Mouse (Mus musculus): ENCODE data around the gene Hist1h4d. TPM values are rescaled to one million over a fixed set of nuclear protein-coding genes. Genes with fewer than 3 reads are reported as not detected.
"Not testable (repeated sequence)": the region's sequence is repeated elsewhere in the genome, so short reads cannot be mapped to it uniquely, and the experiment has no call there.

The Hist1h4d gene
- total RNA-seq, 2 experiments from 2014 or later, result 128 to 149 TPM

DNA sequence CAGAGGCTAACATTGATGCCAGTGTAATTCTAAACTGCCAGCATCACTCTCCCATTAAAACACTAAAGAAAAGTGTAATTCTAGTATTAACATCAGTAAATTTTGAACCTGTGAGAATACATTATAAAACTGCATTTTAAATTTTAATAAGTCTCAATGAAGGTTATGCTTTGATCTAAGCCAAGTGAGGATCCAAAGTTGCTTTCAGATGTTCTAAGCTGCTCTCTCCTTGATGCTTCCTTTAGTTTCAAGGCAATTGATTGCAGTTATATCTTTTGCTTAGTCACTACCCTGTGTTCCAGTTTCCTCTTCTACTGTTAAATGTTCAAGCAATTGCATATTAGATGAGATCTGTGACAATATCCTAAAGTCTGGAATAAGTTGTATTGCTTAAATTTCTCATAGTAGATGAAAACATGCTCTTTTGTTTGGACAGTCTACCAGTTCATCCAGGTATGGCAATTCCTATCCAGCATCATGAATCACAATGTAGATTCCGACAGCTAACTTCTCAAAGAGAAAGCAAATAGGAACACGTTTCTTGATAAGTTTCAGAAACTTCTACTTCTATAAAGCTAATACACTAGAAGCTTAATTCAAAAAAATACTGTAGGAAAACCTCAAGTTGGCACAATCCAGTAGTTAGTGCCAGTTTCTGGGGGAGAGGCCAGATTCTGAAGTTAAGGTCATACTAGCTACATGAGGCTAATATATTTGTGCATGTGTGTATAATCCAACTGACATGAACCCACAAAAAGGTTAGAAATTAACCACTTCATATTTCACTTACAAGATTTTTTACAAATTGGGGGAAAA, 9.0 kb upstream of the Hist1h4d start:
- DNase-seq (ENCODE audit: low spot score in 2 of 2), result no peak

DNA sequence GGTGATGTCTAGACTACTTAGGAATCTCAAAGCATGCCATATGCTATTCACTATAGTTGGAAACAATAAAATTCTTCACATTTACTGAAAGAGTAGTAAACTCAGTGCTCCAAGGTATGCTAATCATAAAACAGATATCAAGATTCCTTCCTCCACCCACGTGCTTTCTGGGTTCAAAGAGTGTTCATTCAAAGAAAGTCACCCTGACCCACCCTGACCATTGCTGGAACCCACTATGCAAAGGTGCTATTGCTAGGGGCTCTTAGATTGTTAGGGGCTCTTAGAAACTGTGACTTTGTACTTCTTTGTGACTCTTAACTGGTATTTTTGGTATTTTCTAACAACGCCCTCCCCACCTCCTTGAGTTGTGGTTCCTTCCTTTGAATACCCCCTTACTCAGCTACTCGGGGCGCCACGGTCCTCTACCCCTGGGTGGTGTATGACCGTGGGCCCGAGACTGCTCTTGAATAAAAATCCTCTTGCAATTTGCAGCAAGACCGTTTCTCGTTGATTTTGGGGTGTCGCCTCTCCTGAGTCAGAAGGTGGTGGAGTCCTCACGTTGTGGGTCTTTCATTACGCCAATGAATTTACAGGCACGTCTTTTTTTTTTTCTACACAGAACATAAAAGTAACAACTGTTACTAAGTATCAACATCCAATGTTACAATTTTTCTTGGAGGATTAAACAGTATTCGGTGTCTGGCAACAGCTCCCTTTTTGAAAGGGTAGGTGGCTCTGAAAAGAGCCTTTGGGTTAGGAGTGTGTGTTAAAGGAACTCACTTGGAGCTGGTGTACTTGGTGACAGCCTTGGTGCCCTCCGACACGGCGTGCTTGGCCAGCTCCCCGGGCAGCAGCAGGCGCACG, 8.1 kb upstream of the Hist1h4d start:
- DNase-seq (ENCODE audit: low spot score in 2 of 2), result not testable (repeated sequence)

DNA sequence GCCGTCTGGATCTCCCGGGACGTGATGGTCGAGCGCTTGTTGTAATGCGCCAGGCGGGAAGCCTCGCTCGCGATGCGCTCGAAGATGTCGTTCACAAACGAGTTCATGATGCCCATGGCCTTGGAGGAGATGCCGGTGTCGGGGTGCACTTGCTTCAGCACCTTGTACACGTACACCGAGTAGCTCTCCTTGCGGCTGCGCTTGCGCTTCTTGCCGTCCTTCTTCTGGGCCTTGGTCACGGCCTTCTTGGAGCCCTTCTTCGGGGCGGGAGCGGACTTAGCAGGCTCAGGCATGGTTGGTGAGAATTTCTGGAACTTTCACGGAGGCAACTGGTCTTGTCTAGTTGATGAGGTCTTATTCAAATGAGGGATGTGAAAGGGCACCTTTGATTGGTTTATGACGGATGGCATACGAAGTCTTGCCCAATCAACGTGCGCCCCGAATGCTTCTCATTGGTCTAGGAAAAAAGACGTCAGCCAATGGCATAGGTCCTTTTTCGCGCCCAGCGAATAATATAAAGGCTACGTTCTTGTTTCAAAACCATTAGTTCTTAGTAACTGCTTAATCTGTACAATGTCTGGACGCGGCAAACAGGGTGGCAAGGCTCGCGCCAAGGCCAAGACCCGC, 7.4 kb upstream of the Hist1h4d start, which contains the start of the genes Hist1h2bf and Hist1h2ad:
Gene Hist1h2bf (minus strand): TSS at position 299 of the 627 bp plus-strand sequence.
Gene Hist1h2ad (plus strand): TSS at position 484 of the 627 bp plus-strand sequence.
- peak; percentile 88 to 98 for DNase-seq (ENCODE audit: low spot score in 2 of 2)

DNA sequence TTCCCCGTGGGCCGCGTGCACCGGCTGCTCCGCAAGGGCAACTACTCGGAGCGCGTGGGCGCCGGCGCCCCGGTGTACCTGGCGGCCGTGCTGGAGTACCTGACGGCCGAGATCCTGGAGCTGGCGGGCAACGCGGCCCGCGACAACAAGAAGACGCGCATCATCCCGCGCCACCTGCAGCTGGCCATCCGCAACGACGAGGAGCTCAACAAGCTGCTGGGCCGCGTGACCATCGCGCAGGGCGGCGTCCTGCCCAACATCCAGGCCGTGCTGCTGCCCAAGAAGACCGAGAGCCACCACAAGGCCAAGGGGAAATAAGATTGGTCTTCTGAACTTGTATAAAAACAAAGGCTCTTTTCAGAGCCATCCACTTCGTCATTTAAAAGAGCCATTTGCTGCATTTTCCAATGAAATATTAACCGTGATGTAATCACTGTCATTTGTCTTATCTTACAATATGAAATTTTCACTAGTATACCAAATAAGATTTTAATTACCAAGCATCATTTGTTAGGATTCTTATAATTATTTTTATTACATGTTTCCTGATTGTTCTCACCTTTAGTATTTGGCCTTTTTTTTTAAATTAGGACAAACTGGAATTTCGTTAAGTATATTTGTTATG, 6.7 kb upstream of the Hist1h4d start:
- DNase-seq (ENCODE audit: low spot score in 2 of 2), result not testable (repeated sequence)

DNA sequence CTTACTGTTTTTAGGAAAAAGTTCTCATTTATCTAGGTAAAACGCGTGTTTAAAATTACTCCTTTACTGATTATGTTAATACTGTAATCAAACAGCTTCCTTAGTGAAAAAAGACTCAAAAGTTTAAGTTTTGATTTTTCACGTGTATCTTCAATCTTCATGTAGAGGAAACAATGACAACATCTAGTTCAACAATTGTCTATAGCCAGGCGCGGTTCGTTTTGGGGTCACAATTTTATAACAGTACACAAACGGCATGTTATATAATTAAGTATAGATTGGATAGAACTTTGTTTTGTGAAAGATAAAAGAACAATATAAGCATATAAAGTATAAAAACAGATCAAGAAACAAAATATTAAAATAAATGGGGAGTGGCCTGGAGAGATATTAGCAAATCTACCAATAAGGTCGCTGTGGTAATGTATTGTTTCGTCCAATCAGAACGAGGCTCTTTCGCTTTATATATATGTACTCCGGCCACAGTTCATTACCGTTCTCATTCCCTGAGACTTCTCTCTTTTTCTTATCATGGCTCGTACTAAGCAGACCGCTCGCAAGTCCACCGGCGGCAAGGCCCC, 6.0 kb upstream of the Hist1h4d start, which contains the start of gene Hist1h3d:
Gene Hist1h3d (plus strand): TSS at position 493 of the 581 bp plus-strand sequence.
- peak in 1 of 2 experiments; percentile 87 for DNase-seq (ENCODE audit: low spot score in 2 of 2)

DNA sequence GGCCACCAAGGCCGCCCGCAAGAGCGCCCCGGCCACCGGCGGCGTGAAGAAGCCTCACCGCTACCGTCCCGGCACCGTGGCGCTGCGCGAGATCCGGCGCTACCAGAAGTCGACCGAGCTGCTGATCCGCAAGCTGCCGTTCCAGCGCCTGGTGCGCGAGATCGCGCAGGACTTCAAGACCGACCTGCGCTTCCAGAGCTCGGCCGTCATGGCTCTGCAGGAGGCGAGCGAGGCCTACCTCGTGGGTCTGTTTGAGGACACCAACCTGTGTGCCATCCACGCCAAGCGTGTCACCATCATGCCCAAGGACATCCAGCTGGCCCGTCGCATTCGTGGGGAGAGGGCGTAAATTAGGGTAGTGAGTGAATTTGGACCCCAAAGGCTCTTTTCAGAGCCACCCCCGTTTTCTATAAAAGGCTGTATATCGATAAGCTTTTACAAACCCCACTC, 5.5 kb upstream of the Hist1h4d start:
- DNase-seq (ENCODE audit: low spot score in 2 of 2), result not testable (repeated sequence)

DNA sequence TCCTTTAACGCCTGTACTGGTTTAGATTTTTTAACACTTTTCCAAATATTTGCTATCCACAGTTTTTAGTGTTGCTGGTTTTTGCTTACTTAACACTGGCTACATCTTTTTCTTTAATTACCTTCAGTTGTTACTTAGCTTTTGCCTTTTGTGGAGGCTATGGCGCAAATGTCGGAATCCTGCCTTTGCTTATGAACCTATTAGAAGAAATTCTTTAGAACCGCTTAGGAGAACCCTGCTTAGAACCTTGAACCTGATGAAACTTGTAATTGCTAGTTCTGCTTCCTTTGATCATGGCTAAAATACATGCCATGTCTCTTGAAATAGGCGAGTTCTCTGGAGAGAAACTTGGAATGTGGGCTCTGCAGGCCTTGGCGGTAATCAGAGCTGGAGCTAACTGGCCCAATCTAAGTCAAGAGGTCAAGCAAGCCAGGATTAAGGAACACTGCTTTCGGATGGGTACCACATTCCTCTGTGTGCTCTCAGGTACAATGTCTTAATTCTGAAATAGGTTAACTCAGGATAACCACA, 5.0 kb upstream of the Hist1h4d start:
- no peak for DNase-seq (ENCODE audit: low spot score in 2 of 2)

DNA sequence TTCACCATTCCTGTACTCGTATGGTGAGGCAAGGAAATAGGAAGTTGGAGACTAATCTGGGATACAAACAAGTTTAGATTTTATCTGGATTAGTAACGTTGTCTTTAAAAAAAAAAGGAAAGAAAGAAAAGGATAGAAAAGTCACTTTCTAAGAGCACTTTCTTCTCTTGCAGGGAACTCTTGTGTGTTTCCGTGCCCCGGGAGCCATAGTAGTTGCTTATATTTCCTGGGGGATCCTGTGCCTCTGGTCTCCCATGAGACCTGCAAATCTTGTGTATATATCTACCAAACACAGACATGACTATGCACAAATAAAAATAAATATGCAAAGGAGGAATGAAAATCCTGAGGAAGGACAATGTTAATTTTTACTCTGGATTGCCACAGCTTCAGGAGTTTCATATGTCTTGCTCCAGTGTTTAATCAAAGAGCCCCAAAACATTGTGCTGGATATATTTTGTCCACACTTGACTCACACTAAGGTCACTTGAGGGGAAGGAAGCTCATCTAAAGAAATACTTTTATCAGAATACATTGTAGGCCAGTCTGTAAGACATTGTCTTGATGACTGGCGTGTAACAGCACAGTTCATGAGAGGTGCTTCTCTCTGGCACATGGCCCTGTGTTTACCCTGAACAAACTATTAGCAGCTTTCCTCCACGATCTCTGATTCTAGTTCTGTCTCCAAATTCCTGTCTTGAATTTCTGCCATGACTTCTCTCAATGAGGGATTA, 4.3 kb upstream of the Hist1h4d start:
- DNase-seq (ENCODE audit: low spot score in 2 of 2), result no peak

DNA sequence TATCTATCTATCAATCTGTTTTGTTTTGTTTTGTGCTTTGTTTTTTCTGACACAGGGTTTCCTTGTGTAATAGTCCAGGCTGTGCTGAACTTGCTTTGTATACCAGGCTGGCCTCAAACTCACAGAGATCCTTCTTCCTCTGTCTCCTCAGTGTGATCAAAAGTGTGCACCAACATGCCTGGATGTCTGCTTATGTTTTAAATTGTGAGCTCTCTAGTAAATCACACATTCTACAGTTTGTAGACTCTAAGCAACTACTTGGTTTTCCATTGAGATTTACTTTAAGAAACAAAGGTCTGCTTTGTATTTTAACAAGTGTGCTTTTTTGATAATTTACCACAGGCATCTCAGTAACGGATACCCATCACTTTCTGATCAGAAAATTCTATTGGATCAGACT, 3.6 kb upstream of the Hist1h4d start:
- no peak for DNase-seq (ENCODE audit: low spot score in 2 of 2)

DNA sequence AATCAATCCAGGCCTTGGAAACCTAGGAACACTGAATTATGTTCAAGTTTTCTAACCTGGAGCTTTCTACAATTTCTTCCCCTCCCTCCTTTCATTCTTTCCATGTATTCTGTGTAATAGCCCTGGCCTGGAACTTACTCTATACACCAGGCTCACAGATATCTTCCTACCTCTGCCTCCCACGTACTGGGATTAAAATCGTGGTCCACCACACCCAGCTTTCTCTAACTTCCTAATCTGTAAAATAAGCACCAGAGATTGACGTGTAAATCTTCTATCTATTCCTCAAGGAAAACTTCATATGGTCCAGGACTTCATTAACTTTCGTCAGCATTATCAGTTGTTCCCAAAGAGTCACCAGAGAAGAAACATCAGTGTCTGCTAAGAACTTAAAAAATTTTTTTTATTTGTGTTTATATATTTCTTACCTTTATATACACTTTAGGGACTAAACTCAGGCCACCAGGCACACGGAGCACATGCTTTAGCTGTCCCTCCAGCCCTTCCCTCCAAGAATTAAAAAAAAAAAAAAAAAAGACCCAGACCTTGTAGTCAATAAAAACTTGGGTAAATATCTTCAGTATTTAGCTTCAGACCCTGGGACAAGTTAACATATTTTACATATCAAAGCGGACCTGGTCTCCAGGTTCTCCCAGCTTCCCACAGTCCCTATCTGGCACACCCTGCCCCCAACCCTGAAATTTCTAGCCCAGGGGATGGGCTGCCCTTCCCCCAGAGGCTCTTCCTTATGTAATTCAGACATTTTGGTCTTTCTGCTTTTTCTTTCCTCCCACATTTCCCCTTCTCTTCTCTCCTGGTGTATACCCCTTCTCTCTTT, 1.0 kb downstream of the Hist1h4d start:
- DNase-seq (ENCODE audit: low spot score in 2 of 2), result no peak

DNA sequence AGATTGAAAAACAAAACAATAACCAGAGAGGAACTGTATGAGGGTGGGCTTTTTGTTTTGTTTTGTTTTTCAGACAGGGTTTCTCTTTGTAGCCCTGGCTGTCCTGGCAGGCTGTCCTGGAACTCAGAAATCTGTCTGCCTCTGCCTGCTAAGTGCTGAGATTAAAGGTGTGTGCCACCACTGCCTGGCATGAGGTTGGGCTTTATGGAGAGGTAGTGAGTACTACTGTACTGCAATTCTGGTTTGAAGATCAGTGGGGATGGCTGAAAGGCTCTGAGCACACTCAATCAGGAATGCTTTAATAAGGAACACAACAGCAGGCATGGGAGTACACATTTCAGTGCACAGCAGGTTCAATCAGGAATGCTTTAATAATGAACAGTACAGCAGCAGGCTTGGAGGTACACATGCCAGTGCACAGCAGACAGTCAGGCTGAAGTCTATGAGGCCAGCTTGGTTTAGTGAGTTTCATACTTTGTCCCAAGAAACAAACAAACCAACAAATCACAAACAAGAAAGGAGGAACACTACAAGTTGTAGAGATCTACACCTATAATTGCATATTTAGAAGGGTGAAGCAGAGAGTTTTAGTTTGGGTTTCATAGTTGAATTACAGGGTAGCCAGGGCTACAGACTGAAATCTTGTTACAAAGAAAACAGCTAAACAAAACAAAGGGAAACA, 2.1 kb downstream of the Hist1h4d start:
- DNase-seq (ENCODE audit: low spot score in 2 of 2), result no peak

DNA sequence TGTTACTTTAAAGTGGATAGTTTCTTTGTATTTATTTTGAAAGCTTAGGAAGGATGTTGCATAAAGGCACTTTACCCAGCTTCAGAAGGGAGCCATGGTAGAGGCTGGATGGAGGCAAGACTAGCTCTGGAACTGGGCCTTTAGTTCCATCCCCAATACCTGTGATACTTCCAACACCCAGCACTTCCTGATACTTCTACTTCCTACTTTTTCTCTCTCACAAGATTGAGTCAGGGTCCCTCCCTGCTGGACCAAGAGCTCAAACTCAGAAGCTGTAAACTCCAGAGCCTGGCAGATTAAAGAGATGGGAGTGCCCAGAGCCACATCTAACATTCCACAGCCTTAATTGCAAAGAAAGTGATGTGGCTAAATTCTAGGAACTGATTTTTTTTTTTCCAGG, 2.9 kb downstream of the Hist1h4d start:
- no peak for DNase-seq (ENCODE audit: low spot score in 2 of 2)

DNA sequence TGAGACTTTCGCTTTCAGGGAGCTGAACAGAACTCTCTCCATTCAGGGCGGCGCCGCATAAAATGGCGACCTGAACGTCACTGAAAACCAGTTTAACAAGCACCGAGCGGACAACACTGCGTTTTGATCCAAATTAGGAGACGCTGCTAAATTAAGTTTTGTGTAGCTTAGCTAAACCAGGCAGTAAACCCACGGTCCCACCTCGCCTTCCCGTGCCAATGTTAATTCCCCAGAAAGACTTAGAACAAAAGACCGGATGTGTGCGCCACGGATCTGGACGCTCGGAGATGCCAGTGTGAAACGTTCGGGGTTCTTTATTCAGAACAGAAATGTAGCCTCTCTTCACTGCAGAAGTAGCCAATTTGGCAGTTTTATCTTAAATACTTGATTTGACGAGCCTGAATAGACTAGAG, 3.6 kb downstream of the Hist1h4d start:
- peak; percentile 68 to 71 for DNase-seq (ENCODE audit: low spot score in 2 of 2)

DNA sequence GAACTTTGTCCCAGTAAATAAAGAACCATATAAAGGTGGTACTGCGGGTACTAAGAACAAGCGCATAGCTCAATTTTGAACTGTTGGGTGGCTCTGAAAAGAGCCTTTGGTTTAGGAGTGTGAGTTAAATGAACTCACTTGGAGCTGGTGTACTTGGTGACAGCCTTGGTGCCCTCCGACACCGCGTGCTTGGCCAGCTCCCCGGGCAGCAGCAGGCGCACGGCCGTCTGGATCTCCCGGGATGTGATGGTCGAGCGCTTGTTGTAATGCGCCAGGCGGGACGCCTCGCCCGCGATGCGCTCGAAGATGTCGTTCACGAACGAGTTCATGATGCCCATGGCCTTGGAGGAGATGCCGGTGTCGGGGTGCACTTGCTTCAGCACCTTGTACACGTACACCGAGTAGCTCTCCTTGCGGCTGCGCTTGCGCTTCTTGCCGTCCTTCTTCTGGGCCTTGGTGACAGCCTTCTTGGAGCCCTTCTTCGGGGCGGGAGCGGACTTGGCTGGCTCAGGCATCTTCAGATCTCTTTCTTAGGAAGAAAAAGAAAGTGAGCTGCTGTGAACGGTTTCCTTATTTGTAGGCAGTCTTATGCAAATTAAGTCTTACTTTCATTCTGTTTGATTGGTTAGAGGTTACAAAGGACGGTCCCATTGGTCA, 4.2 kb downstream of the Hist1h4d start:
- DNase-seq (ENCODE audit: low spot score in 2 of 2), result peak; percentile 61 to 89

DNA sequence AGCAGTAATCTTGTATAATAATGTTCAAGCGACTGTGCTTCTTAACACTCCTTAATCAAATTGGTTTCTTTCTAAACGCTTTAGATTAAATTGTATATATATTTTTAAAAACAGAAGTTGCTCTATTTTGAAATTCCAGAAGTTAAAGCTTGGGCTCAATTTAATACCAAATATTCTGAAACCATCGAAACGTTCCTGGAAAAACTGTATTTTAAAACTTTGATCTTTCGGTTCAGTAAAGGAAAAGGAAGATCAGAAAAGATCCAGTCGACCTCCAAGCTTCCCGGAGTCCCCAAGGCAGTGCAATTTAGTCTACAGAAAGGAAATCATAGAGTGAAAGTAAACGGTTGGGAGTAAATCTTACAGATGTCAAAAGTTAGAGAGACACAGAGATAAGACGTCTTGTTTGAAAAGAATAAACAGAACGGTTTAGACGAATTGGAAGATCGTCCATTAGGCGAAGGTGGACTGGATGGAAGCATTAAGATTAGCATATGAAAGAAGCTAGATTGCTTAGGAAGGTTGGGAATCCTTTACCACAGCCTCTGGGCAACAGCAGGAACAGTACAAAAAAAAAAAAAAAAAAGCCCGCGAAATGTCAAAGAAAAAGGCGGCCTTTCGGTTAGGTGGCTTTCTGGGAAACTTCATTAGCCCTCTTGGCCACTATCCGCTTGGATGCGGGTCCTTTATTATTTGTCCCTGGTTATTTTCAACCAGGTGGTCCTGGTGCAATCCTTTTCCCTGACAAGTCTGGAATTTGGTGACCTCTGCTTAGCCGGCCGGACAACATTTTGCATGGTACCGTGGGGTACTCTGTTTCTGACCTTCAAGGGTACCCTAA, 4.9 kb downstream of the Hist1h4d start:
- DNase-seq (ENCODE audit: low spot score in 2 of 2), result no peak

DNA sequence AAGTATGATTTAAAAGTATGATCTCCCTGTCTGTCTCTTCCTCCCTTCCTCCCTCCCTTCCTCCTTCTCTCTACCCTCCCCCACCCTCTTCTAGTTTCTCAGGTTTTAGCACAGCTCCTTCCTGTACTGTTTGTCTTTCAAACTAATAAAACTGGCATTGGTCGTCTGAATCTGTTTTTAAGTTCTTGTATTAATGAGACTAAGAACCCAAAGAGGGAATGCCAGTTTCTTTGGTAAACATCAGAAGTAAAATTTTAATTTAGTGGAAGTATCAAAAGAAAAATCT, 5.5 kb downstream of the Hist1h4d start:
- no peak for DNase-seq (ENCODE audit: low spot score in 2 of 2)

DNA sequence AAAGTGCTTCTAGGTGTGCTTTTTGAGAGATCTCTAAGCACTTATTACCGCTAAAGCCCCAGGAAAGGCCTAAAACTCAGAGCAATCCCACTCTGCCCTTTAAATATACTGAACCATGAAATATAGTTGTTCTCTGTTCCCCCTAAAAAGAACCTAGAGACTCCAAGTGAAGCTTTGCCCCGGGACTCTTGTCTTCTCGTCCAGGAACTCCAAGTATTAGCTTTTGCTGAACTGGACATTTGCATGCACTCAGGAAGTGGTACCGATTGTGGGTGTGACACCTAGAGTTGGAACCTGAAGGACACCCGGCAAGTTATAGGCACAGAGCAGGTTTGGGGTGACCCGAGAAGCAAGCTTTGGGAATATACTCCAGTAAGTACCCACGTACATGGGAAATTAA, 9.8 kb downstream of the Hist1h4d start:
- DNase-seq (ENCODE audit: low spot score in 2 of 2), result no peak
